Mouse (Mus musculus): Measurements from ENCODE around the gene Rbsn.

Rbsn gene

DNA sequence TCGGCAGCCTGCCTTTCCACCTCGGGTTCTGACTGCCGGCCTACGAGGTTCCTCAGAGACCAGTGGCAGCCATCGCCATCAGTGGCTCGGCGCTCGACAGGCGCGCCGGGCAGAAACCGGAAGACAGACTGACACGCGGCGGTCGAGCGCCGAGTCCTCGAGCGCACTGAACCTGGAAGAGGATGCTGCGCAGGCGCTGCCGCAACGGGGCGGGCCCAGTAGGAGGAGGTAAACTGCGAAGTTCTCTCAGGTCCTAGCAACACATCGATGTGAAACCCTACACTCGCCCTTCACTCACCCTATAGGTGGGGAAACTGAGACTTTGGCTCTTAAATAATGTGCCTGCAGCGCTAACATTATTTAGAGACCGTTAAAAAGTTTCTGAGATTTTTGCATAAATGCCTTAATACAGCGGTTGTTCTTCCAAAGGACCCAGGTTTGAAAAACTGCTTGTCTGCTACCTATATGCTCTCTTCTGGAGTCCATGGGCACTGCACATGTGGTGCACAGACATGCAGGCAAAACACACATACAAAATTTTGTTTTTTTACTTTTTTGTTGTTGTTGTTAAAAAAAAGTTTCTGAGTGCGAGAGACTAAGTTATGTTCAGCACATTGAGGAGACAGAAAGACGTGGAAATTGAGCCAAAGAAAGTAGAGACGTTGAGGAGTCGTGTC, at the start of gene Rbsn:
Gene Rbsn, minus strand, starts transcription at position 153 of the 677 bp plus-strand sequence.
- ATAC-seq (ENCODE audit: insufficient number of reproducible peaks, low FRiP score, low TSS enrichment), result peak; percentile 97

DNA sequence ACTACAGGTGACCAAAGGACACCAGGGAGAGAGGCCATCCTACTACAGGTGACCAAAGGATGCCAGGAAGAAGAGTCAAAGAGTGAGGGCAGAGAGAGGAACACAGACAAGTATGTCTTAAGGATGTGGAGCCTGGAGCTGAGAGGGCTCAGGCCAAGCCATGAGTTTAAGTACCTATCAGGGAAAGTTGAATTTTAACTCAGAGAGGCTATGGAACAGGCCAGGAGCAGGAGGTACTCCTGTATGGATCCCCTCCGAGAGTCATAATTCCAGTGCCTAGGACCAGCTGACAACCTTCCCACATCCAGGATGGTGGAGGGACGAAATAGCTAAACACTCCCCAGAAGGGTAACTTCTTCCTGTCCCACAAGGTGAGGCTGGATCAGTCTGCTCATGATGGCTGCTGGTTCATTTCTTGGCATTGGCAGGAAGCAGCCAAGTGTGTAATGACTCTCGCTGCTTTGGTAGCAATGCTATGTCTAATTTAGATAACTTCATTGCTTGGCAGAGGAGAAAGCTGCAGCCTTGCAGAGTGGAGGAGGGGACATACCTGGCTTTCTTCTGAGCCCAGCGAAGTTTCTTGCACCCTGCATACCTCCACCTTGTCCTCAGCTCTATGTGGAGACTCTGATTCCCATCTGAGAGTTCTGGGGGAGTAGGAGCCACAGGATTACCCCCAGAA, 46.6 kb upstream of the Rbsn start:
- no peak for ATAC-seq (ENCODE audit: insufficient number of reproducible peaks, low FRiP score, low TSS enrichment)

DNA sequence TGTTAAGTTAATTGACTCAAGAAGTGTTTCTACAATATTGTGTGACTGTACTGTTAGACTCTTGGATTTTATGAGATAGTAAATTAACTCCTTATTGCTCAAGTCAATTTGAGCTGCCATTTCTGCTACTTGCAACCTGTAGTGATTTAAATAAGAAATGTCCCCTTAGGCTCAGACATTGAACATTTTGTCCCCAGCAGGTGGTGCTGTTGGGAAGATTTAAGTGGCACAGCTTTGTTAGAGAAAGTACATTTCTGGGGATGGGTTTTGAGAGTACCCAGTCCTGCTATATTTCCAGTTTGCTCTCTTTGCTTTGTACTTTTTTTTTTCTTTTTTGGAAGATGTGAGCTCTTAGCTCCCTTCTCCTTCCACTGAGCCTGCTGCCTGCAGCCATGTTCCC, 40.6 kb upstream of the Rbsn start:
- no peak for ATAC-seq (ENCODE audit: insufficient number of reproducible peaks, low FRiP score, low TSS enrichment)

DNA sequence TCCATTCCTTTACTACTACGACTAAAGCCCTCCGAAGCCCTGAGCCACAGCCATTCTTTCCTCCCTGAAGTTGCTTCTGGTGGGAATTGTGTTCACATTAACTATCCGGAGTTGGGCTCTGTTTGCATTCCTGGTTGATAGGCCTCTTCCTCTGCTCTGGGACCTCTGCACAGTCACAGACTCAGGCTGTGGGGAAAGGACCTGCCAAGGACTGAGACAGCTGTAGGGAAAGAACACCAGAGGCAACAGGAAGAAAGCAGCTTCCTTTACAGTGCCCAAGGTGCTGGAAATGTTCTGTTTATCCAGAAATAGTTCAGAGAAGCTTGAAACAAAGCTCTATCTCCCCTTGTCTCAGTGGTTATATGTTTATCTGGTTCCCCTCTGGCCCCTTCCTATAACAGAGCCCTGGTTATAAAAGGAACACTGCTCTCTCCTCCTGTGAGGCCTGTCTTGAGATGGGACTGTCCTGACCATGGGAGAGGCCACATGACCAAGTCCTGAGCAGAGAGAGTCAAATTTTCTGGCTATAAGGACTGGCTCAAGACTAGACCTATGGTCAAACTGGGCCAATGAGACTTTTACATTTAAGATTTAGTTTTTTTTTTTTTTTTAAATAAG, 38.6 kb upstream of the Rbsn start:
- no peak for ATAC-seq (ENCODE audit: insufficient number of reproducible peaks, low FRiP score, low TSS enrichment)

DNA sequence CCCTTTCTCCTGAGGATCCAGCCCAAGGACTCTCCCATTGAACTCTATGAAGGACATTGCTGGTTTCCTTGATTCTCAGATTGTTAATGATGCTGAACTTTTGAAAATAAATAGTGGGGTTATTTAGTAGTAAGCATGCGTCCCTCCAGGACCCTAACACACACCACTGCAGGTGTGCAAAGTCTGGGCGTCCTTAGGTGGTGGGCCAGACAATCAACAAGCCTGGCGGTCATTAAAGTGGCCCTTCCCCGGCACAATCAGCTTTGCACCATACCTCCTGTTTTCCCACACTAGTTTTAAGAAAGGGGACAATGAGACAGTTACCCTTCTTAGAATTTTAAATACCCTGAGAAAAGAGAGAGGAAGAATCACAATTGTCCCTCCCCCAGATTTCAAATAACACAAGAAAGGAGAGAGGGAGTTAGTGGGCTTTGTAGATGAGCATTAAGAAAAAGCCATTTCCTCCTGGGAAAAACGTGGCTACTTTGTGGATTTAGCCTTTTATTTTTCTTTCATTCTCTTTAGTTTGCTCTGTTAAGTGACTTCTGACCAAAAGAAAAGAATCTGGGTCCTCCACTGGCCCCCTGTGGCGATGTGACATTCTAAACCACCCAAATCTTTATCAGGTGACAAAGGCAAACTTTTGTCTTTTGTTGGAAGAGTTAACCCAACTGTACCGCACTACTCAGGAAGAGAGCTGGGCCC, 32.6 kb upstream of the Rbsn start:
- ATAC-seq (ENCODE audit: insufficient number of reproducible peaks, low FRiP score, low TSS enrichment), result no peak

DNA sequence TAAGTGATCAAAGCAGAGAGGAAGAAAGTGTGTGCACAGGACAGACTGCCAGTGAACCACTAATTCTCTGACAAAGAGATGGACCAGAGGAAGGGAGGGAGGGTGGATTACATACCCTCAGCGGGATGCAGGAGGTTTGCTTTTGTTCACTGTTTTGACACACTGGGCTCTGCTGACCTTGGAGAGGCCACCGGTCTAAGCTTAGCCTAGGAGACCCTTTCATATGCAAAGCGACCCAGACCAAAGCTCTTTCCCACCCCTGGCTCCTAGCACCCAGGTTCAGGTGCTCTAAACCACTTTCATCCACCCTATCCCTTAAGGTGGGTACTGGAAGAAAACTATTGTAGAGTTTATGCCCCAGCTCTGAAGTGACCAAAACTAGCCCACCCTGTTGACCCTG, 31.6 kb upstream of the Rbsn start:
- no peak for ATAC-seq (ENCODE audit: insufficient number of reproducible peaks, low FRiP score, low TSS enrichment)

DNA sequence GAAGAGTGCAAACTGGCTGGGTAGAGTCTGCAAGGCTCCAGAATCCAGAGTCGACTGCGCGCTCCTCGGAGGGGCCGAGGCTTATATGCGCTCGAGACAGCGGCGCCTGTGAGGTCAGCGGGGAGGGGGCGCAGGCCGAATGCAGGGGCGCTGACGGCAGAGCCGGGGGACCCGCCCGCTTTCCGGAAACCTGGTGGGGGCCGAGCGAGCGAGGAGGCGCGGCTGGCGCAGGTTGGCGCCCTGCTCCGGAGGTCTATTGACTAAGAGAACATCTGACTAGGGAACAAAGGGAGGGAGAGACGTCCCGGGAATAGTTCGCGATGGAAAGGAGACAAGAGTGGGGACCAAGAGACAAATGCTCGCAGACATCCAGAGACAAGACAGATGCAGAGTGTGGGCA, 29.9 kb upstream of the Rbsn start, which contains the start of gene Trh:
Gene Trh, minus strand, starts transcription at position 60 of the 400 bp plus-strand sequence.
- no peak for ATAC-seq (ENCODE audit: insufficient number of reproducible peaks, low FRiP score, low TSS enrichment)

DNA sequence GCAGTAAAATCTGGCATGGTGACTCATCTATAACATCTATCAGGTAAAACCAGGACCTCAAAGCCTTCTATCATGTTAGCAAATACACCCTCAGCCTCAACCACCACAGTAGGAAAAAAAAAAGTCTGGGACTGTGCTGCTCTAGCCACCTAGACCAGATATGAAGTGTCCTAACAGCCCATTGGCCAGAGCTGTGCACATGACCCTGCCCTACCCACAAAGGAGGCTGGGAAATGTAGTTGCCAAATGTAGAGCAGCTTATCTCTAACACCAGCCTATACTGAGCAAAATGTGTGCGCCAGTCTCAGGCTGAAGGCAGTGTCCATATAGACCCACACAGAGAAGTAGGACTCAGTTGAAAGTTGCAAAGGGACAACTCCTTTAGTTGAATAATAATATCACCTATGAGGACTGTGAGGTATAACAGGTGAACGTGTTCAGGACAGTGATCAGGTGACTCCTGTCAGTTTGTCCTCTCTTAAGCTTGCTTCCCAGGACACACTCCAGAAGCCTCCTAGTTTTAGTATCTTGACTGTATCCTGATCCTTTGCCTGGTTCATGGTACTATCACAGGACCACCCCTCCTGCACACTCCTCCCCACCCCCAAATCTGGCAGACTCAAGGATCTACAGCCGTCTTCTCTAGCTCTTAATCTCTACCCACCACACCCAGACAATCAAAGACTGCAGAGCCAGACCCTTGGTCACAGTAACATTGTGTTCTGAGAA, 26.6 kb upstream of the Rbsn start:
- ATAC-seq (ENCODE audit: insufficient number of reproducible peaks, low FRiP score, low TSS enrichment), result peak; percentile 76; the same call in 1 of the 2 replicates

DNA sequence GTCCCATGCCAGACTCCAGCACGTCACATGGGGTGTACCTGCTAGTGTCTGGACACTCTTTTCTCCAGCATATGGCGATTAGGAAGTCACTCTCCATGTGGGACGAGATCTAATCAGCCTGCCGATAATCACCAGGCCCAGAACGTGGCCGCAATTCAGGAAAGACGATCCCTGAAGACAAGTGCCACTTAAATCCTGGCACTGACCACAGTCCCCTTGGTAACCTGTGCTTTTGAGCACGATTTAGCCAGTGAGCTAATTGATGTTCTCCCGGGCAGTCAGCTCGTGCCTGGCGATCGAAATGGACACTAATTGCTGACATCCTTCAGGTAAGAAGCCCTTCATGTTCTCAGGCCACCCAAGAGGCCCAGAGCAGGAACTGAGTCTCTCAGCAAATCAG, 20.3 kb upstream of the Rbsn start:
- no peak for ATAC-seq (ENCODE audit: insufficient number of reproducible peaks, low FRiP score, low TSS enrichment)

DNA sequence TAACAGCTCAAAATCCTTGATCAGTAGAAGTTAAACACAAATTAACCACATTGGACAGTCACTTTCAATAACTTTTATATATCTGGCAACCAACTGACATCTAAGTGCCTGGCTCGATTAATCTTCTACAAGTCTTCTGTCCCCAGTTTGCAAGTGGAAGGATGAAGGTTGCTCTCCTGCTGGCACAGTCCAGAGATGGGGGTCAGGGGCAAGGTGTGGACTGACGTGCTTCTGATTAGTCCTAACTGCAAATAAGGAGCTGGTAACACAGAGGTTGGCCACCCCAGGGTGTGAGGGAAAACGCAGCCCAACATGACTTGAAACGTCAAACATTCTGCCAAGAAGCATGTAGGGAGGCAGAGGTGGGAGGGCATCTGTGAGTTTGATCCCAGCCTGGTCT, 17.0 kb upstream of the Rbsn start:
- no peak for ATAC-seq (ENCODE audit: insufficient number of reproducible peaks, low FRiP score, low TSS enrichment)

DNA sequence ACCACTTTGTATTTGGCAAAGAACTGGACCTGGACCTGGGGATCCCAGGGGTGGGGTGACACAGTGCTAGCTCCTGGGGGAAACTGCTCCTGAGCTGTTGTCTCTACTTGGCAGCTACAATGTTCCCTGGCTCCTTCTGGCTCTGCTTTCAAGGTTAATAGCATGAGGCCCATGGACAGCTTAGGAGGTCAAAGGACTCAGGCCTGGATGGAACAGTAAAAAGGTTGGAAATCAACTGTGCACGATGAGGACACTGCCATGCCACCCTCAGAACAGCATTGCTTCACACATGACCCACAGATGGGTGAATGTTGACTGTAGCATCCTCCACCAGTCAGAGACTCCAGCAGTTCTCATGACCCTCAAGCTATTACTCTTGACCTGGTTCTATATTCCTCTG, 16.6 kb upstream of the Rbsn start:
- ATAC-seq (ENCODE audit: insufficient number of reproducible peaks, low FRiP score, low TSS enrichment), result no peak

DNA sequence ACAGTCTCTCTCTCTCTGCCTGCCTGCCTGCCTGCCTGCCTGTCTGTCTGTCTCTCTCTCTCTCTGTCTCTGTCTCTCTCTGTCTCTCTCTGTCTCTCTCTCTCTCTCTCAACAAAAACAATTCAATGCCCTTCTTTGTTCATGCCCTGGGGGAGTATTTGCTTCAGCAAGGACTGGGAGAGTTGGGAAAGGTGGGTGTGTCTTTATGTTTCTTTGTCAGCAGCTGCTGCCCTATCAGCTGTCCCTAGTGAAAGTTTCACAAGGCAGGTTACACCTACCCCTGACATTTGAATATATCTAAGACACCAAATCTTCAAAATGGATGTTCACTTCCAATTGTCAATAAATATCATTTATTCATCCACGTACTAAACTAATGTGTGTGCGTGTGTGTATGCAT, 14.9 kb upstream of the Rbsn start:
- ATAC-seq (ENCODE audit: insufficient number of reproducible peaks, low FRiP score, low TSS enrichment), result no peak

DNA sequence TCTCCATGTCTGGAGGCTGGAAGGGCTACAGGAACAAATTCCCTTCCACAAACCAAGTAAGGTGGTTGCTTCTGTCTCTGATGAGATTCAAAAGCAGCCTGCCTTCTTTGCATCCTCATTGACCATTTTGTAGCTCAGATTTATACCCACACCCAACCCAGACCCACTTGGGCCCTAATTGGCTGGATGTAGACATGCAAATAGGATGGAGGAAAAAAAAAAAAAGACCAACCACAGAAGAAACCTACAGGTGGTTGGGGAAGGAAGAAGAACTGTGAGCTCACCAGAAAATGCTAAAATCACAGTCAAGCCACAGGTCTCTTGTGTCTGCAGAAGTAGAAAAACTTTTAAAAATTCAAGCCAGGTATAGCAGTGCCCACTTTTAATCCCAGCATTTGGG, 14.4 kb upstream of the Rbsn start:
- ATAC-seq (ENCODE audit: insufficient number of reproducible peaks, low FRiP score, low TSS enrichment), result no peak

DNA sequence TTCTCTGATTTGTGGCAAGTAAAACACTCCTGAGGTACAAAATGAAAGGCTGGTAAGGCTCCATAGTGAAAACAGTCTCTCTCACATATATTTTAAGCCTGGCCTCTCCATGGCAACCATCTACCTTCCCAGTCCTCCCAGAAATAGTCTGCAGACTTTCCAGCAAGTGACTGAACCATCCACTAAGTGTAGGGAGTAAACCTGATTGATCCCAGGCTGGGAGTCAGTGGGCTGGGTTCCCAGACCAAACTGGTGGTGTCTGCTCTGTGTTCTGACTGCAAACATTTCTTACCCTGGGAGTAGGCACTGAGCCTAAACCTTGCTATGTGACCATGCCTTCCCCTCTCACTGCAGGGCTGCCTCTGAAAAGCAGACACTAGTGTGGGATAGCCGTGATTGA, 10.3 kb upstream of the Rbsn start:
- no peak for ATAC-seq (ENCODE audit: insufficient number of reproducible peaks, low FRiP score, low TSS enrichment)

DNA sequence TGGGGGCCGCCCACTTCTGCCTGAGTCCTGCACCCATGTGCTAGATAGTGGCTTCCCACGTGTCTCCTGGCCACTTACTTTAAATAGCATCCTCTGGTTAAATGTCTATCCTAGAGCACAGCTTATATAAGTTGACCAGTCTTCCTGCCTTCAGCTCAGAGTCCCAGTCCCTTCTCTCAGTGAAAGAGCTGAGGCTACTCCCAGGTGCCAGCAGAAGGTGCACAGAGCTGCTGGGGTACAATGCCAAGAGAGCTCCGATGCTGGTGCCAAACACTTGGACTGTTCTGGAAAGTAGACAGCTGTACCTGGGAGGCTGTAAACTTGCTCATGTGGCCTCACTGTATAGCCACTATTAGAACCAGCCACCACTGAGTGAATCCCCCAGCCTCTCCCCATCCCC, 7.3 kb upstream of the Rbsn start:
- no peak for ATAC-seq (ENCODE audit: insufficient number of reproducible peaks, low FRiP score, low TSS enrichment)

DNA sequence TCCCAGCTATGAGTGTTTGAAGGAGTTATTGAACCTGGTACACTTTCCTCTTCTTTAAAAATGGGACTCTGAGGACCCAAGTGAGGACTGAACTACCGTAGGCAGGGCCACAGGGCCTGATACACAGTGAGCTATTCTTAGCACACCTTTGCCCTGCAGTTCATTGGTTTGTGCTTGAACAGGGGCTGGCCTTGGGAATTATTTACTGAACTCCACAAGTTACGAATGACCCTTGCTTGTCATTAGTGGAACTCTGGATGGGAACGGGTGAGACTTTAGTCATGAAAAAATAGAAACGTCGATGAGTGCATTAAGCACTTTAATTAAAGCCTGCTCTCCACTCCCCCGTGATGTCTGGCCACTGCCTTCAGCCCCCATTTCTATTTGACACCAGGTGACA, 6.9 kb upstream of the Rbsn start:
- ATAC-seq (ENCODE audit: insufficient number of reproducible peaks, low FRiP score, low TSS enrichment), result no peak

DNA sequence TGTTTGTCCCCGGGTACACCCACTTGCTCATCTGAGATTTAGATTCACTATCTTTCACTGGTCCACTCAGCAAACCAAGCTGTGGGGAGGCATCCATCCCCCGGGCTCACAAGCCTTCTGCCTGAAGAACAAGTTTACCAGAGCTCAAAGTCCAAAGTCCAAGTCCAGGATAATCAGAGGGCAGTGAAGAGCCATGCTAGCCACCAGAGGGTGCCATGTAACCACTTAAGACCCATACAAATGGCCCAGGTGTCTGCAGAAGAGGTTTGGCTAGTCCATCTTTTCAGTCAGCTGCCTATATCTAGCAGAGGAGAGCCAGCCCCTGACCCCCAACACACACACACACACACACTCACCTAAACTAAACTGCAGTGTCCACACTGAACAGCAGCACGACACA, 4.7 kb upstream of the Rbsn start:
- no peak for ATAC-seq (ENCODE audit: insufficient number of reproducible peaks, low FRiP score, low TSS enrichment)

DNA sequence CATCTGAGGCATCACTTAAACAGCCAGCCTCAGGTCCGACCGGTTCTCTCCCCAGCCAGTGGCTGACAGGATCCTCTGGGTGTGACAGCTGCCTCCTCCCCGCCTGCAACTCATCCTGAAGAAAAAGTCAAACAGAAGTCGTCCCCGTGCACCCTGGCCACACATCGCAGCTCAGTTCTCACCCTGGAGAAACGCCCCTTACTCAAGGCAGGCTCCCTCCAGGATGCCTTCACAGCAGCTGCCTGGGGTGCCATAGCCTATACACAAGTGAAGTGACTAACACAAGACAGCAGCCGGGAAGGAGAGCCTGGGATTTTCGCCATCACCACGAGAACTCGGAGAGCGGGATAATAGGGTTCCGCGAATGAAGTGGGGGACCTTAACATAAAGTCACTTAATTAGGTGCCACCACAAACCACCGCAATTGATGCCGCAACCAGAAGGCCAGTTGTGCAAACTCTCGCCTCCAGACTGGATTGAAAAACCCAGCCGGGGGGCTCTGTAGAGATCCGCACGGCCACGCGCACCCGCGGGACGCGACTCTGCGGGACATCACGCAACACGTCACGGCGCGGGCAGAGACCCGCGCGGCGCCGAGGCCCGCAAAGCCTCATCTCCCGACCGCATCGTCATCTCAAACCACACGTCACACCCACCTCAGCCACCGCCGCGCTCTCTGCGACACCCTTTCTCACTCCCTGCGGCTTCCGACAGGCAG, 511 bp downstream of the Rbsn start:
- ATAC-seq (ENCODE audit: insufficient number of reproducible peaks, low FRiP score, low TSS enrichment), result peak; percentile 17; the same call in 1 of the 2 replicates

DNA sequence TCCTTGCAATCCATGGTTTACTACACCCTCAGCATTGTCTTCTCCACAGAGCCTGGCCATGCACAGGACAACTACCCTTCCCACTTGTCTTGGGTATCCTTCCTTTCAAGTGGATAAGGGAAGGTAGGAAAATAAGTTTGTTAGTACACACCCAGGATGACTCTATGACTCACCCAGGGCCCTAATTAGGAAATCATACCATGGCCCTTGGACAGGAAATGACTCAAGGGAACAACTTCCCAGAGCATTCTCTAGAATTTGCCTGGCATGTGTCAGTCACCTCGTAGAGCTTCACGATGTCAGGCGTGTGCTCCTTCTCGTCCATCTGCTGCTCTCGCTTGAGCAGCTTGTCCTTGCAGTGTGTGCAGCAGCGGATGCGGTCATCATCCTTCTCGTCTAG, 15.3 kb downstream of the Rbsn start:
- no peak for ATAC-seq (ENCODE audit: insufficient number of reproducible peaks, low FRiP score, low TSS enrichment)

DNA sequence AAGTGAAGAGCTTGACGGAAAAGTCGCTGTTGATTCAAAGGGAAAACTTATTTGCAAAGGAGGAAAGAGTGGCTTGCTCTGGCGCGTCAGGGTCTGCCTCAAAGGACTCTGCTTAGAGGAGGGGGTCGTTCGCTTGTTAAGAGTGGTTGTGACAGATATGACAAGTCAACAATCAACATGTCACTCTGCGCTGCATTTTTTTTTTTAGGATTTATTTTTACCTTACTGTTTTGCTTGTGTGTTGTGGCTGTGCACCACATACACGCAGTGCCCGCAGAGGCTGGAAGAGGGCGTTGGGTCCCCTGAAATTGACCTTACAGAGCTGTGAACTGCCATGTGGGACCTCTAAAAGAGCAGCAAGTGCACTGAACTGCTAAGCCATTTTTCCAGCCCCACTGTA, 30.5 kb downstream of the Rbsn start:
- peak; percentile 41 for ATAC-seq (ENCODE audit: insufficient number of reproducible peaks, low FRiP score, low TSS enrichment)
